Mouse (Mus musculus): Measurements from ENCODE around the gene Sycn. TPM values are rescaled to one million over a fixed set of nuclear protein-coding genes. Genes with fewer than 3 reads are reported as not detected.

Gene Sycn
- total RNA-seq, 1 experiment from 2014 or later, result not detected

DNA sequence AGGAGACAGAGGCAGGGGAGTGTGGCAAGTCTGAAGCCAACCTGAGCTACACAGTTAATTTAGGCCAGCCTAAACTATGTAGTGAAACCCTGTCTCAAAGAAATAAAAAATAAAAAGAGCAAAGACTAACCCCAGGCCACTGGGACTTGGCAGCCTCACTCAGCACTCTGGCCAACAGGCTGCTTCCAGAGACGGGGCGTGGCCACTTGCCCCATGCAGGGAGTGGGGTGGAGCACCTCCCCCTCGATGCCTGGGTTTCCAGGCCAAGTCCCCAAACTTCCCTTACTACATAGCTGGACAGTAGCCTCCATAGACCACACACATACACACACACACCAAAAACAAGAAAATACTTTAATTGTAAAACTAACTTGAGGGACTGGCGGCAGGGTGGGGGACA lies 17.8 kb downstream of the Sycn start:
- DNase-seq, result peak; percentile 65

DNA sequence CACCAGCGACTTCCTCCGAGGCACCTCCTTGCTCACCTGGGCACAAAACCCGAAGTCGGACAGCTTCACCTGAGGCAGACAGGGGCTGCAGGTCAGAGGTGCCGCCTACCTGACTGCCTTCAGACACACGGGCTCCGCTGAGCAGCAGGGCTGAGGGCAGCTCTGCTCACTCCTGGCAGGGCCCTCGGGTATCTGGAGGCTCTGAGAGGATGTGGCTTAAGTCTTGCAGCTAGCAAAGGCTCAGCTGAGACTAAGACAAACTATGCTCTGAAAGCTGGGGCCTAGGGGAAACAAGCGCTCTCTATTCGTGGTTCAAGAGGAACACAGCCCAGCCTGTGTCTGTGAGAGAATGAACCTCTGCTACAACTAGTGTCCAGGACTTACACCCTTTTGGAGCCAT lies 20.2 kb downstream of the Sycn start:
- no peak for DNase-seq

DNA sequence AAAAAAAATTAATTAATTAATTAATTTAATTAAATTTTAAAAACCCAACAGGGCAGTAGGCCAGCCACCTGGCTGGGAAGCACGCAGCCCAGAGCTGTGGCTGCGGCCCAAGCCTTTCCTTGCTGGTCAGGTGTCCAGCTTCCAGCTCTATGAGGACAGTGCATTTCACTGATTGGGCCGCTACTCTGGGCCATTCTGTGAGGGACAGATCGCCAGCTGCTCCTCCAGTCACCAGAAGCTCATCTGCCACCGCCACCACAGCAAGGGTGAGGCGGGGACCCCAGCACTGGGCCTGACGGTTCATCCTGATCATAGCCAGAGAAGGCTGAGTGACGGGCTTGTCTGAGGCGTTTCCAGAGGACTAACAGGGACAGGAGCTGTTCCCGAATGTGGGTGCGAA lies 21.3 kb downstream of the Sycn start:
- no peak for DNase-seq

DNA sequence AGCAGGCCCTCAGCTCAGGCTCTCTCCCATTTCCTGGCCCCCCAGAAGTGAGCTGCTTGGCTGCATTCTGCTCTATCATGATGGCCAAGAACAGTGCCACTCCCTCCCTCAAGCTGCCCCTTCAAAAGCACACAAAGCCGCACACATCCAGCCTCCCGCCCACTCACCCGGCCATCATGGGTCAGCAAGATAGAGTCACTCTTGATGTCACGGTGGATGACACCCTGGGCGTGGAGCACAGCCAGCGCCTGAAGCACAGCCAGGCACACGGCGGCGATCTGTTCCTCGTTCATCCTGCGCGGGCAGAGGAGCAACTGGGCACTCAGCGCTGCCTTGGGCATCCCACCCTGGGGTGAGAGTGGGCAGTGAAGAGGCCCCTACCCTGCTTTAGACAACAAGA lies 21.7 kb downstream of the Sycn start:
- no peak for DNase-seq

DNA sequence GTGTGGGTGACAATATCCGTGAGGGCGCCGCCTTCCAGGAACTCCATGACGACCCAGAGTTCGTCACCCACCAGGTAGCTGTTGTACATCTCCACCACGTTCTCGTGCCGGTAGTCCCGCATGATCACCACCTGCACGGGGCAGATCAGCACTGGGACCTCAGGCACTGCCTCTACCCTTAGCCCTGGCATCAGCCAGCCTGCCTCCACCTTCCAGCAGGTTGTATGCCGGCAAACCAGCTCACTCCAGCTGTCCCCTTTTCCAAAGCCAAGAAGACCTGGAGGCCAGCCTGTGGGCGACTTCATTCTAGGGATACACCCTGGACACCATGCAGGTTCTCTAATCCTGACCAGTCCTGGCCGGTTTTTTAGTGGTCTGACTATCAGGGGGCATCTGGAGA lies 22.3 kb downstream of the Sycn start:
- no peak for DNase-seq

DNA sequence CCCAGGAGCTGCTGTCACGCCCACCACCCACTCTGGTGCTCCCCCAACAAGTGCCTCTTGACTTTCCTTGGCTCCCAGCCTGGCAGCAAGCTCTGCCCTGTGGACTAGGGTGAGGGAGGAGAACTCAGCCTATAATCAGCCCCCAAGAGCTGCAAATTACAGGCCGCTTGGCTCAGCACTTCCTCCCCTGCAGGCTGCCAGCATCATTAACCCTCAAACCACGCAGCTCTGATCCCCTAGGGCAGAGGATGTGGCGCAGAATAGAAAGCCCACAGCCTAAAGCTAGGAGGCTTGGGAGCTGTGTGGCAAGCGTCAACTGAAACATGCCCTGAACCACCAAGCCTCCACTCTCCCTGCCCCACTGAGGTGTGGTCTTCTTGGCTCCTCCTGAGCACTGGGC lies 24.7 kb downstream of the Sycn start:
- DNase-seq, result no peak

DNA sequence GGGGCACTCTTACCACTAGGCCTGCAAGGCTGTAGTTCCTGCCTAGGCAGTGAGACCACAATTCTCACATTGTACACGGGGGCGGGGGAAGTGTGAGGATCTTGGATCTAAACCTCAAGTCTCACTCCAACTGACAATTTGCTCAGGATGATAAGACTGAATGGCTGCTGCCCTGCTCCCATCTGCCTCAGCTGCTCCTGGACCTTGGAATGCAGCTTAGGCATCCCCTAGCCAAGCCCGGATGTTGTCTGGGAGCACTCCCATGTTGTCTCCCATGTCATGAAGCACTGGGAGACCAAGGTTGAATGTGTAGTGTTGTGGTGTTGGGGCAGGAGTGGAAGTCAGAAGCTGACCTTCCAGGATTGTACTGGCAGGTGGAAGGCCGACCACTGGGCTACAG lies 26.9 kb downstream of the Sycn start:
- DNase-seq, result no peak

DNA sequence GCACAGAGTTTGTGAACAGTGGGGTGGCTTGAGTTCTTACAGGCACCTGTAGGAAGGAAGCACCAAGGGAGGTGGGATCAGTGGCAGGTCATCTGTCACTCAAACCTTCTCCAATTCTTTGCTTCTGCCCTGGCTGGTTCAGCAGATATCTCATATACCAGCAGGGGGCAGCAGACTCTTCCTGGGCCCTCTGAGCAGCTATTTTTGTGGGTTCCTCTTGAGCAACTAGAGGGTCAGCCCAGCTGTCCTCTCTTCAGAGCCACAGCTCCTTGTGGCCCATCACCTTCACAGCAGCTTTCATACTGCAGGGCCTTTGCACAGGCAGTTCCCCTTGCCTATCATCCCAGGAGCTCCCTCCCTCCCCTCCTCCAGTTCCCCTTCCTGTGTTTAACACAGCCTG lies 27.6 kb downstream of the Sycn start:
- DNase-seq, result peak; percentile 80

DNA sequence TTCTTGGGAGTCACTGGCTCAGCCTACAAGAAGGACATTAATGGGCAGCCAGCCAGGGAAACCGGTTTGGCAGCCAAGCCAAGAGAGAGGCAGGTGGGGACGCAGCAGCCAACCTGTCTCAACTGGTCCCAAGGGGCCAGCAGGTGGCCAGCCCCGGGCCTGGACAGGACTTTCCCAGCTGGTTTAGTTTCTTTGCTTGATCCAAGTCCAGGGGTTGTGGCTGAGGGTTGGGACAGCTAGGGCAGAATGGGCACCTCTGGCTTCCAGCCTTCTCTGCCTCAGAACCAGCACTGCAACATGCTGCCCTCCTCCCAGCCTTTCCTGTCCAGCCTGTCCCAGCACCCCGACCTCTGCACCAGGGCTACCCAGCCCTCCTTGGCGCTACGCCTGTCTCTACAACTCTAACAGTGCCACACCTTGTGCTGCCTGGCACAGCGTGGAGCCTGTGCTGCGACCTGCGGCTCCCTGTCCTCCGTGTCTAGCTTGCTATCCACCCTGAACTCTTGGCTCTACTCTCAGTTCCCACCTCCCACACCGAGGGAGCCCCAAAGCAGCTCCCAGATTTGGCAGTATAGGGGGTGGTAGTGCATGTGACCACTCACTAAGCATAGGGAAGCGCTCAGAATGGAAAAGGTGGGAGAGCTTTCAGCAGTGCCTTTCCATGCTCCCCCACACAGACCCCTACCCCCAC lies 29.8 kb downstream of the Sycn start:
- DNase-seq, result peak; percentile 65

DNA sequence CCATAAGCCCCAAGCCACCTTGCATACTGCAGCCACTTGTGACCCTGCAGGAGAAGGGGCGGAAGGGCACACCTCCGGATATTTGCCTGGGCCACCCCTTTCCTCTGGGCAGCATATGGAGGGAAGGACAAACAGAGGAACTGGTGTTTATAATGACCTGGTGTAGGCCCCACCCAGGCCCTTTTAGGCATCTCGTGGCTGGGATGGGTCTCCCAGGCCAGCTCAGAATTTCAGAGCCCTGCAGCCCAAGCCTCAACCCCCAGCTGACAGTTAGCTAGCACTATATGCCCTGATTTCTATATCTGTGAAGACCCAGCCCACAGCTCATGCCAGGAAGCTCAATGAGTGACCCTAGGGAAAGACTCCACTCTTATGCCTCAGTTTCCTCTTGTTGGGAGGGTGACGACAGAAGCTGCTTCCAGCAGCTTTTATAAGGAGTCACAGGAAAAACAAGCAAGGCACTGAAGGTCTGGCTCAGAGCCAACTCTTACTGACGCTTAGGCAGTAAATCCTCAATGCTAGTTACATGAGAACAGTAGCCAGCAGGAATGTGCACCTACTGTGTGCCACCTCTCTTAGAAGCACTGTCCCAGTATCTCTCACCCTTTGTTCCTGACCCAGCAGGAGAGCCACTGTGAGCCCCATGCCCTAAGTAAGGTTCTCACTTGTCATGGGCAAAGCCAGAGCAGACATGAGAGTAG lies 30.4 kb downstream of the Sycn start:
- DNase-seq, result peak; percentile 73

DNA sequence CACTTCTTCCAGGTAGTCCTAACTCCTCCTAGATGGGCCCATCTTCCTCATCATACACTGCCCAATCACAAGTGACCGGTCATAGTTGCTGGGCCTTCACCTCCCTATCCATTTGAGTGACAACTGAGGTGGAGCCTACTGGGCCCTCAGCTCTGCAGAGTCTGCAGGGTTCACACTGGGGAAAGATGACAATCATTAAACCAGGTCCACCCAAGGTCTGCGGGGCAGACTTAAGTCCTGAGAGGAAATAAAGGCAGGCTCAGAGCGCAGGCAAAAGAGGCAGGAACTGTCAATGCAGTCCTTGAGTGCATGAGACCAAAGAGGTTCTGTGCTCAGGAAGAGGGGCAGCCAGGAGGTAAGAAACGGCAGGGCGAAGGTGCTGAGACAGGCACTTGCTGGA lies 32.0 kb downstream of the Sycn start:
- DNase-seq, result no peak

DNA sequence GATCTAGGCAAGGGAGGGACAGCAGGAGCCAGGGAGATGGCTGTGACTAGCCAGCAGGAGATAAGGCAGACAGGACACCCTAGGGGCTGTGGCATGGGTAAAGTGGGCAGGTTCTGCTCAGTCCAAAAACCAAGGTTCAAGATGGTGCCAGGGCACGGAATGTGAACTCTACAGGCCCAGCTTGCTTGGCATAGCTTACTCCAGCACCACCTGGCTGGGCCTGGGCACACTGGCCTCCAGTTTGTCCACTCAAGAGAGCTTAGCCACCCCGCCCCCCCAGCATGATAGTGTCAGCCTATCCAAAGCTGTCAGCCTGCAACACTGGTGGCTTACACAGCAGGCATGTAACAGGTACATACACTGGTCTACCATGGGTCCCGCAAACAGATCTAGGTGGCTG lies 32.6 kb downstream of the Sycn start:
- no peak for DNase-seq

DNA sequence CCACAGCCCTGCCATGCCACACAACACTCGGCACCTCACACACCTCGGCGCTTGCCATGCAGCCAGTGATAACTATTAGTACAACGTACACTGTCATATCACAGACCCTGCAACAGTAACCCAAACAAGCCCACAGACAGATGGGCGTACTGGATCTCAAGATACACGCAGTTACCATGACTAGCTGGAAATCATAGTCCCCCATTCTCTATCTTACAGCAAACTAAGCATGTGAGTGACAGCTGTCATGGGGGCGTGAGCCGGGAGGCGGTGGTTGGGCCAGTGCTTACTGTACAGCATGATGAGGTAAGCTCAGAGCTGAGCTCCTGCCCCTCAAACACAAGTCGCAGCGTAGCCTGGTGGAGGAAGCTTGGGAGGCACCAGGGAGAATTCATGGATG lies 34.9 kb downstream of the Sycn start:
- no peak for DNase-seq

DNA sequence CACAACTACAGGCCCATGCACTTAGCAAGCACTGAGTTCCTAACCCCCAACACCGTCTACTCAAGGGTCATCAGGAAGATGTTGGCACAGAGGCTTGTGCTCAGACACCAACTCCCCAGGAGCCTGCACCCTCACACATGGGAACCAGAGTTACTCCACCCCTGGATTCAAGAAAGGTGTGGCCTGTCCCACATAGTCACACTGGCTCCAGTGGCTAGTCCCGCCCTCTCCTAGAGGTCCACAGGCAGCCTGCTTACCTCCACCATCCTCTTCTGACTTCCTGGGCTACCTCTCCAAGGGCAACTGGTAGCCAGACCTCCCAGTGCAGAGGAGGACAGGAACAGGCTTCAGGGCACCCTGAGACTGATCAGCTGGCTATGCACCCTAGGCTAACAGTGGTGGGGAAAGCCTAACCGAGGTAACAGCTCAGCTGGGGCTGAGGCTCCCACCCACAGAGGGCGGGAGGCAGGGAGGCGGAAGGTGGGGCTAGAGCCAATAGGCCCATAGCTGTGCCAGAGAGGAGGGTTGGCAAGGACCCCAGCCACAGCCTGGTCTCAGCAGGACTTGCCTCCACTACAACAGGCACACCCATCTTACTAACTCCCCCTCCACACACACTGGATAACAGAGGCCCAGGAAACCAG lies 35.7 kb downstream of the Sycn start:
- DNase-seq, result peak; percentile 63

DNA sequence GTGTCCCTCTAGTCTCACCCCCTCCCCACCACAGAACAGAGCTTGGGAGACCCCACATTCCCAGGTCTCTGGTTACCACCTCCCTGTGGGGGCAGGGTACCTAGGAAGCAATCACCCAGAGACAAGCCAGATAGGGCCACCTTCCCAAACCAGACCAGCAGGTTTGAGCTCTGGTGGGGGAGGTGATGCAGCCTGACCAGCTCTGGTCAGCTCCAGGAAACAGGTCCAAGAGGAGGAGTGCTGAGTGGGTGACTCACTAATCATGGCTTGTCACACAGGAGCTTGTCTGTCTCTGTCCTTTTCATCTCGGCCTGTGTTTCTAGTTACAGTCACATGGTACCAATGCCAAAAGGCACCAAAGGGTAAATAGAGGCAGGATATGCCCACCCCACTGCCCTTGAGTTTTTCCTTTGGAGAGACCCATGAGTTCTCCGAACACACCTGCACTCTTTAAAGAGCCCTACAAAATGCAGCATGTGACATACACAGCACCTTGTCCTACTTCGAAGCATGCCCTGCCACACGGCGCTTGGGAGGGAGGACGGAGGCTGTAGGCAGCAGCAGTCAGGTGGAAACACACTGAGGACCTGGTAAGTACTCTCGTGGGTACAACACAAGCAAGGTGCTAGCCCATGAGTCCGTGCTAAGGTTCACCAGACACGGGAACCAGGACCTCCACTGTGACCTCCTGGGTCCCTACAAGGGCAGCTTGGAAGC lies 37.3 kb downstream of the Sycn start:
- DNase-seq, result peak; percentile 49

DNA sequence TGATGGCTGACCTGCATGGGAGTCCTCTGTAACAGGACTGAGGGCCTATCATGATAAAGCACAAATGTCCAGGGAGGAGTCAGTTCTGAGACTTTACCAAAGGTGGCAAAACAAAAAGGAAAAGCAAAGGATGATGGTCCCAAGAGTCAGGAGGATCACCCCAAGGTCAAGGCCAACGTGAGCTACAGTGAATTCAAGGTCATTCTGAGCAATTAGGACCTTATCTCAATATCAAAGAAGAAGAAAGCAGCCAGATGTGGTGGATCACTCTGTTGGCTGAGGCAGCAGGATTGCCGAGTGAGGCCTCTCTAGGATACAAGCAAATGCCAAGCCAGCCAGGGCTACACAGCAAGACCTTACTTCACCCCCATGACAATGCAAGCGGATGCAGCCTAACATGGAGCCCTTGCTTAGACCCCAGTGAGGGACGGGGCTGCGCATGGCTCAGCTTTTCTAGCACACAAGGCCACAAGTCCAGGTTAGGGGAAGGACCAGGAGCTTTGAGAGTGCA lies 37.9 kb downstream of the Sycn start:
- DNase-seq, result peak; percentile 47

DNA sequence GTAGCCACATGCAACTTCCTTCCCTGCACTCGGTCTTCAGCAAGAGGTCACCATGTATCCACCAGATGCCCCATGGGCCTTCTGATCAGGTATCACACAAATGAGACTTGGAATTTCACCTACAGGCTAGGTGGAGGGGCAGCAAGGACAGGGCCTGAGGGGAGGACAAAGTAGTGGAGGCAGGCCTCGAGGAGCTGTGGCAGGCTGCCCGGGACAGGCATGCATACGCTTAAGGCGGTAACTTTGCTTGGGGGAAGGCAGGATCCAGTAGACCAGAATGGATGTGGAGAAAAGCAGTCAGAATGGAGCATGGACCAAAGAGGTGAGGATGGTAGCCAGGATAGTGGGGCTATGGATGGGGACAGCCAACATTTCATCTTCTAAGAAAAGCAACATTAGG lies 39.1 kb downstream of the Sycn start:
- DNase-seq, result no peak

DNA sequence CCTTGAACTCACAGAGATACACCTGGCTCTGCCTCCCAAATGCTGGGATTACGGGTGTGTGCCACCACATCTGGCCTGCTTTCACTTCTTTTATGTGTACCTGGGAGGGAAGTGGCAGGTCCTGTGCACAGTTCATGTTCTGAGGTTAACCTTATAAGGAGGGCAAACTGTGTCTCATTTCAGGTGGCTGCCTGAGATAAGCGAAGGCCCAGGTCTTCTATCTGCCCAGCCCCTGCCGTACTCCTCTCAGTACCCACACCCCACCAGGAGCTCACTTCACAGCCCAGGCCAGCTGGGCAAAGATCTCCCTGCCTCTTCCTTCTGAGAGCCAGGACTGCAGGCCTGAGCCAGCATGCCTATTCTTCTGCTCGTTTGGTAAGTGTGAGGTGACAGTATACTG lies 41.0 kb downstream of the Sycn start:
- DNase-seq, result no peak

DNA sequence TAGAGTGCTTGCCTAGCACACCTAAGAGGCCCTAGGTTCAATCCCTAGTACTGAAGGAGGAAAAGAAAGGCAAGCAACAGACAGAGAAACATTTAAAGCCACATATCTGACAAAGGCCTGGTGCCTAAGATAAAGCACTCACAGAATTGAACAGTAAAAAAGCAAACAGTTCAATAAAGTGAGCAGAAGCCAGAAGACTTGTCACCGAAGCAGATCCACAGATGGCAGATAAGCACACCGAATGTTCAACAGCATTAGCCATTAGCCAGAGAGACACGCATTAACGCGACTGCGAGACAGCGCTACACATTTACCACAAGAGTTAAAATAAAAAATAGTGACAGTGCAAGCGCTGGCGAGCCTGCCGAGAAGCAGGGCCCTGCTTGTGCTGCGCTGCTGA lies 42.2 kb downstream of the Sycn start:
- no peak for DNase-seq

DNA sequence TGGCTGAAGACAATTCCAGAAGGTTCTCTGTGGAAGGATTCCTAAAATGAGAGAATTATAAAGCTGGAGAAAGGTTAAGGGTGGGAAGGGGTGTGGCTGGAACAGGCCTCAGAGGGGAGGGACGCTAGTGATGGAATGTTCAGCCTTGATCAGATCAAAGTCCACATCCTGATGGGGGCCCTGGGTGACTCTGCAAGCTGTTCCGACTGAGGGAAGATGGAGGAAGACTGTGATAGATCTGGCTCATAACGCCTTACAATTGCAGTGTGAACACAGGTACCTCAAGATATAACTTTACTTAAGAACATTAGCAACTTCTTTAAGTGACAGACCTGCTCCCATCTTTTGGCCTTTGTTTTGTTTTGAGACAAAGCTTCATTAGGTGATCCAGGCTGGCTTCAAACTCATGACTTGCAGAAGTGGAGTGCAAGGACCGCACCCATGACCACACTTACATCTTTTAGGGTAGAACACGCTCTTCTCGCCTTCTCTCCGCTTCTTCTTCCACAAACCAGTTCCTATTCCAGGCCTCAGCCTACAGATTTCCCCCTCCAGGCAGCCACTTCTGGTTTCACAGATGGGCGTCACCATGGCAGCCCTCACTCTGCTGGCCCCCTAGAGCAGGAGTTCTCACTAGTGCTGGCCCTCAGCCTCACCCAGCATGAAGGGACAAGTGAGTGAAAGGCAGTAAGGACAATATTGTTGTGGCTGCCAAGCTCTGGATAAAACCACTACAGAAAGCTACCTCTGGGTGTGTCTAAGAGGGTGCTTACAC lies 43.1 kb downstream of the Sycn start:
- DNase-seq, result no peak

DNA sequence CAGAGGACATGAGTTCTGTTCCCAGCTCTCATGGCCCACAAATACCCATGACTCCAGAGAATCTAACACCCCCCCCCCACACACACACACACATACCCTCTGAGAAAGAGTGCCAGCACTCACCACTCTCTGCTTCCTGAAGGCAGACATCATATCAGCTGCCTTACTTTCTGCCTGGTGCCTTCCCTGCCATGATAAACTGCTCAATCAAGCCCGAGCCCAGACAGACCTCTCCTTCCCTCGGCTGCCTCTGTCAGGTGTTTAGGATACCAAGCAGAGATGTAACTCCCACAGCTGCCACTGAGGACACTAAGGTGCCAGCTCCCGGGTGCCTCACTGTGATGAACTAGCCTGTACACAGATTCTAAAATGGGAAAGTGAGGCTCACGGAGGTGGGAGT lies 43.8 kb downstream of the Sycn start:
- DNase-seq, result no peak

DNA sequence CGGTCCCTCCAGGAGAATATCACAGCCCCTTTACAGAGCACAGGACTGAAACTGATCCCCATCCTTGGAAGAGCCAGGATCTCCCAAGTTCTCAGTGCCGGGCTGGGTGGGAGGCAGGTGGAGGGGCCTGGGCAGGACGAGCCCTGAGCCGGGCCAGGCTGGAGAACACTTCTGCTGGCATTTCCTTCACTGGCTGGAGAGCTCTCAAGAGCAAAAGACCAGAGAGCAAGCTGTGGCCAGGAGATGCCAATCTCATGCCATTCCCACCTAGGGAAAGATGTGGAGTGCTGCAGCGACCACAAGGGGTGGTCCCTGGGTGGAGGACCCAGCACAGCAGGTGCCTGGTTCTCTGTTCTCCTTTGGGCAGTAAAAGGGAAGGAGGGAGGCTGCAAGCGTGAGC lies 44.3 kb downstream of the Sycn start:
- DNase-seq, result no peak
